Mouse (Mus musculus): ENCODE results near the gene Rnf141. TPM values are rescaled to one million over a fixed set of nuclear protein-coding genes. Genes with fewer than 3 reads are reported as not detected.

Rnf141 gene
- polyA plus RNA-seq, 1 experiment from 2014 or later = 29.0 TPM

- Histone ChIP-seq H3K9me3 (replicated peaks; ENCODE audit: control insufficient read depth, low read length) (no peaks in the 10 kb centered on the region), H3K36me3 (ENCODE audit: control insufficient read depth, insufficient read depth) (peaks cover 68% of the 10 kb centered on the region), H3K9ac (ENCODE audit: low read depth, low read length) (no peak overlapping the region), H3K27ac (ENCODE audit: low read length) (no peak overlapping the region), H3K4me2 (ENCODE audit: low read depth, low read length) (no peak overlapping the region), H3K27me3 (ENCODE audit: control insufficient read depth, insufficient read depth, low read depth, low read length) (no peaks in the 10 kb centered on the region), H3K4me1 (ENCODE audit: control insufficient read depth, low read depth, low read length) (no peaks in the 10 kb centered on the region; the same call in 1 of the 2 replicates), H3K4me3 (ENCODE audit: low read depth, low read length) (no peak overlapping the region)
- ATAC-seq (ENCODE audit: low read depth) = no peak
- 84% methylated on average over 18 of the region's 18 CpGs for WGBS (ENCODE audit: insufficient replicate concordance)
Observed at GRCm38 (mm10) chr7:110809585-110810557, 34.4 kb downstream of the Rnf141 start.

- no peak for ATAC-seq (ENCODE audit: low read depth)
Observed at GRCm38 (mm10) chr7:110808962-110809361, 35.3 kb downstream of the Rnf141 start.

GRCm38 (mm10) chr7:110807460-110808030 lies 36.7 kb downstream of the Rnf141 start:
- Histone ChIP-seq H3K27ac (ENCODE audit: low read length) (no peak overlapping the region), H3K4me3 (ENCODE audit: low read depth, low read length) (no peak overlapping the region), H3K4me2 (ENCODE audit: low read depth, low read length) (no peak overlapping the region), H3K9me3 (replicated peaks; ENCODE audit: control insufficient read depth, low read length) (no peaks in the 10 kb centered on the region), H3K4me1 (ENCODE audit: control insufficient read depth, low read depth, low read length) (no peaks in the 10 kb centered on the region), H3K9ac (ENCODE audit: low read depth, low read length) (no peak overlapping the region), H3K36me3 (ENCODE audit: control insufficient read depth, insufficient read depth) (peaks cover 75% of the 10 kb centered on the region), H3K27me3 (ENCODE audit: control insufficient read depth, insufficient read depth, low read depth, low read length) (no peaks in the 10 kb centered on the region)
- WGBS (ENCODE audit: insufficient replicate concordance) = 86% methylated on average over 13 of the region's 13 CpGs
- no peak for ATAC-seq (ENCODE audit: low read depth)

More at GRCm38 (mm10) chr7:110808962-110809361, 35.3 kb downstream of the Rnf141 start:
- H3K36me3 ChIP-seq (ENCODE audit: control insufficient read depth, insufficient read depth) = peaks cover 69% of the 10 kb centered on the region
- no peak overlapping the region for H3K27ac ChIP-seq (ENCODE audit: low read length)
- no peaks in the 10 kb centered on the region for H3K27me3 ChIP-seq (ENCODE audit: control insufficient read depth, insufficient read depth, low read depth, low read length)
- no peak overlapping the region for H3K4me3 ChIP-seq (ENCODE audit: low read depth, low read length)
- WGBS (ENCODE audit: insufficient replicate concordance) = 84% methylated on average over 3 of the region's 3 CpGs
- H3K9me3 ChIP-seq (replicated peaks; ENCODE audit: control insufficient read depth, low read length) = no peaks in the 10 kb centered on the region
- no peaks in the 10 kb centered on the region; the same call in 1 of the 2 replicates for H3K4me1 ChIP-seq (ENCODE audit: control insufficient read depth, low read depth, low read length)
- no peak overlapping the region for H3K9ac ChIP-seq (ENCODE audit: low read depth, low read length)
- H3K4me2 ChIP-seq (ENCODE audit: low read depth, low read length) = no peak overlapping the region

- Histone ChIP-seq H3K36me3 (ENCODE audit: control insufficient read depth, insufficient read depth) (peaks cover 65% of the 10 kb centered on the region), H3K27me3 (ENCODE audit: control insufficient read depth, insufficient read depth, low read depth, low read length) (no peaks in the 10 kb centered on the region), H3K9me3 (replicated peaks; ENCODE audit: control insufficient read depth, low read length) (no peaks in the 10 kb centered on the region), H3K4me1 (ENCODE audit: control insufficient read depth, low read depth, low read length) (no peaks in the 10 kb centered on the region), H3K27ac (ENCODE audit: low read length) (no peak overlapping the region), H3K9ac (ENCODE audit: low read depth, low read length) (no peak overlapping the region), H3K4me3 (ENCODE audit: low read depth, low read length) (no peak overlapping the region), H3K4me2 (ENCODE audit: low read depth, low read length) (no peak overlapping the region)
- 68% methylated on average over 3 of the region's 3 CpGs for WGBS (ENCODE audit: insufficient replicate concordance)
- no peak for ATAC-seq (ENCODE audit: low read depth)
Observed at GRCm38 (mm10) chr7:110804266-110804665, 40.0 kb downstream of the Rnf141 start.

GRCm38 (mm10) chr7:110803131-110803530 lies 41.1 kb downstream of the Rnf141 start:
- Histone ChIP-seq H3K9ac (ENCODE audit: low read depth, low read length) (no peak overlapping the region), H3K9me3 (replicated peaks; ENCODE audit: control insufficient read depth, low read length) (no peaks in the 10 kb centered on the region), H3K27me3 (ENCODE audit: control insufficient read depth, insufficient read depth, low read depth, low read length) (no peaks in the 10 kb centered on the region), H3K4me3 (ENCODE audit: low read depth, low read length) (no peak overlapping the region), H3K27ac (ENCODE audit: low read length) (no peak overlapping the region), H3K36me3 (ENCODE audit: control insufficient read depth, insufficient read depth) (peaks cover 61% of the 10 kb centered on the region), H3K4me2 (ENCODE audit: low read depth, low read length) (no peak overlapping the region), H3K4me1 (ENCODE audit: control insufficient read depth, low read depth, low read length) (no peaks in the 10 kb centered on the region)
- no peak for ATAC-seq (ENCODE audit: low read depth)
- 91% methylated on average over 10 of the region's 10 CpGs for WGBS (ENCODE audit: insufficient replicate concordance)

- Histone ChIP-seq H3K4me1 (ENCODE audit: control insufficient read depth, low read depth, low read length) (peaks cover 3% of the 10 kb centered on the region), H3K36me3 (ENCODE audit: control insufficient read depth, insufficient read depth) (peaks cover 63% of the 10 kb centered on the region), H3K4me2 (ENCODE audit: low read depth, low read length) (no peak overlapping the region), H3K9ac (ENCODE audit: low read depth, low read length) (no peak overlapping the region), H3K4me3 (ENCODE audit: low read depth, low read length) (no peak overlapping the region), H3K9me3 (replicated peaks; ENCODE audit: control insufficient read depth, low read length) (no peaks in the 10 kb centered on the region), H3K27me3 (ENCODE audit: control insufficient read depth, insufficient read depth, low read depth, low read length) (no peaks in the 10 kb centered on the region), H3K27ac (ENCODE audit: low read length) (no peak overlapping the region)
- ATAC-seq (ENCODE audit: low read depth) = peak; percentile 35
- WGBS (ENCODE audit: insufficient replicate concordance) = under 1% methylated on average over 4 of the region's 4 CpGs
Observed at GRCm38 (mm10) chr7:110801028-110801427, 43.2 kb downstream of the Rnf141 start.

GRCm38 (mm10) chr7:110797722-110798409 lies 46.4 kb downstream of the Rnf141 start:
- no peak for ATAC-seq (ENCODE audit: low read depth)
- WGBS (ENCODE audit: insufficient replicate concordance) = 90% methylated on average over 11 of the region's 11 CpGs
- H3K9ac ChIP-seq (ENCODE audit: low read depth, low read length) = no peak overlapping the region
- no peak overlapping the region for H3K27ac ChIP-seq (ENCODE audit: low read length)
- peaks cover 49% of the 10 kb centered on the region for H3K36me3 ChIP-seq (ENCODE audit: control insufficient read depth, insufficient read depth)
- no peaks in the 10 kb centered on the region for H3K9me3 ChIP-seq (replicated peaks; ENCODE audit: control insufficient read depth, low read length)
- H3K27me3 ChIP-seq (ENCODE audit: control insufficient read depth, insufficient read depth, low read depth, low read length) = no peaks in the 10 kb centered on the region
- H3K4me3 ChIP-seq (ENCODE audit: low read depth, low read length) = no peak overlapping the region
- H3K4me1 ChIP-seq (ENCODE audit: control insufficient read depth, low read depth, low read length) = peaks cover 4% of the 10 kb centered on the region
- H3K4me2 ChIP-seq (ENCODE audit: low read depth, low read length) = no peak overlapping the region

GRCm38 (mm10) chr7:110796367-110797051 lies 47.7 kb downstream of the Rnf141 start:
- H3K9me3 ChIP-seq (replicated peaks; ENCODE audit: control insufficient read depth, low read length) = no peaks in the 10 kb centered on the region
- H3K27ac ChIP-seq (ENCODE audit: low read length) = no peak overlapping the region
- H3K27me3 ChIP-seq (ENCODE audit: control insufficient read depth, insufficient read depth, low read depth, low read length) = no peaks in the 10 kb centered on the region
- H3K4me1 ChIP-seq (ENCODE audit: control insufficient read depth, low read depth, low read length) = peaks cover 4% of the 10 kb centered on the region
- peaks cover 48% of the 10 kb centered on the region for H3K36me3 ChIP-seq (ENCODE audit: control insufficient read depth, insufficient read depth)
- 34% methylated on average over 12 of the region's 12 CpGs for WGBS (ENCODE audit: insufficient replicate concordance)
- H3K9ac ChIP-seq (ENCODE audit: low read depth, low read length) = no peak overlapping the region
- H3K4me2 ChIP-seq (ENCODE audit: low read depth, low read length) = no peak overlapping the region
- no peak overlapping the region for H3K4me3 ChIP-seq (ENCODE audit: low read depth, low read length)
- peak; percentile 53 for ATAC-seq (ENCODE audit: low read depth)
